Mouse (Mus musculus): Measurements from ENCODE around the gene Matn1. TPM values are rescaled to one million over a fixed set of nuclear protein-coding genes. Genes with fewer than 3 reads are reported as not detected.

The Matn1 gene
- not detected in 2 replicates for total RNA-seq (2015; ENCODE audit: low replicate concordance)
- total RNA-seq (2017; ENCODE audit: low replicate concordance), result not detected in 2 replicates

GRCm38 (mm10) chr4:130944112-130944511, at the start of gene Matn1:
Gene Matn1, plus strand, starts transcription at chr4:130944385.
- ATAC-seq (replicated peaks; ENCODE audit: low FRiP score, poor library complexity, severe bottlenecking), result no peak

- no peak for ATAC-seq (replicated peaks; ENCODE audit: low FRiP score, poor library complexity, severe bottlenecking)
Measured at GRCm38 (mm10) chr4:130895701-130896100, 48.5 kb upstream of the Matn1 start.

GRCm38 (mm10) chr4:130896372-130896771, 47.8 kb upstream of the Matn1 start:
- no peak for ATAC-seq (replicated peaks; ENCODE audit: low FRiP score, poor library complexity, severe bottlenecking)

GRCm38 (mm10) chr4:130899383-130899781, 44.8 kb upstream of the Matn1 start:
- no peak for ATAC-seq (replicated peaks; ENCODE audit: low FRiP score, poor library complexity, severe bottlenecking)

- no peak for ATAC-seq (replicated peaks; ENCODE audit: low FRiP score, poor library complexity, severe bottlenecking)
Measured at GRCm38 (mm10) chr4:130899782-130900427, 44.3 kb upstream of the Matn1 start.

GRCm38 (mm10) chr4:130900746-130901145, 43.4 kb upstream of the Matn1 start:
- no peak for ATAC-seq (replicated peaks; ENCODE audit: low FRiP score, poor library complexity, severe bottlenecking)

DNA sequence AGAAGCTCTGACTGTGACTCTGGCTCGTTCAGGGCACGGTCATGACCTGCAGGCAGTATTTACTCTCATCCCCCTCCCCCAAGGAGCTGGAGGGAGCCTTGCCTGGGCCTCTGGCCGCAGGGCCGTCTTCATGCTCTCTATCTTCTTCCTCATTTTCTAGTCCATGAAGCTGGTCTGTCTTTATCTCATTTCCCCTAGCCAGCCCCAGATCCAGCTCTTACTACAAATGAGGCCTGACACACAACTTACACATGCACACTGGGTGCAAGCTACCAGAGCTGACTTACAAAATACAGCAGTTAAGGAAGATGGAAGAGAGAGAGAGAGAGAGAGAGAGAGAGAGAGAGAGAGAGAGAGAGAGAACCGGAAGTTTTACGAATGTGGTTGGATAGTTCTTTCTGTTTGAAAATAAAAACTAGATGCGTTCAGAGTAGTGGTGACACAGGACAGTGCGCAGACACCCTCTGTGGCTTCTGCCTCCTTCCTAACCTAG, 41.9 kb upstream of the Matn1 start:
- no peak for ATAC-seq (replicated peaks; ENCODE audit: low FRiP score, poor library complexity, severe bottlenecking)

DNA sequence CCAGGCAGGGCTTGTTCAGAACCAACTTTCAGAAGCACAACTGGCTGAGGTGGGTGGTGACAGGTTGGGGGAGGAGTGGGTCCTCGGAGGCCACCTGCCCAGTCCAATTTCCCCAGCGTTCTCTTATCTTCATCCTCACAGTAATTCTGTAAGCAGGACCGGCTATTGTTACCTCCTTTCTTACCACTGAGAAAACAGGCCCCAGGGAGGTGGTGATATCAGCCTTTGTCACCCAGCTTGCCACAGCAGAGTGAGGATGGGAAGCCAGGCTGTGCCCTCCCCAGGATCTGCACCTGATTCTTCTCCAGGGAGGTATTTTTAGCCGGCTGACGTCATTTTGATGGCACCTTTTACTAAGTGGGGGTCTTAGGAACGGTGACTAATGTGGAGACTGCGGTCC, 39.2 kb upstream of the Matn1 start:
- ATAC-seq (replicated peaks; ENCODE audit: low FRiP score, poor library complexity, severe bottlenecking), result no peak

DNA sequence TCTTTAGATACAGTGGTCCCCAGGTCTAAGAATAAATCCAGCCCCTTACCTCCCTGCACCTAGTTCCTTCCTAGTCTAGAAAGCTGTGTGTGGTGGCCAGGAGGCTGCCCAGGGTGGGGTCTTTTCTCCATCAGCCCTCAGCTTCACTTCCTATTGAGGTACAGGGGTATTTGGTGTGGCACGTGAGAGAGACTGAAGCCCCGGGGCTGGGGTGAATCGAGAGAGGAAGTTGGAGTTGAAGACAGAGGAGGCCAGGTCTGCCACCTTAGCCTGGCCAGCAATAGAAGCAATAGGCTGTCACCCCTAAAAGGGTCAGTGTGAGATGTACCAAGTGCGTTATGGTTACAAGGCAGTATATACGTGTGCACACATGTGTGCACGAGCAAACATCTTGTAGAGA, 38.3 kb upstream of the Matn1 start:
- no peak for ATAC-seq (replicated peaks; ENCODE audit: low FRiP score, poor library complexity, severe bottlenecking)

DNA sequence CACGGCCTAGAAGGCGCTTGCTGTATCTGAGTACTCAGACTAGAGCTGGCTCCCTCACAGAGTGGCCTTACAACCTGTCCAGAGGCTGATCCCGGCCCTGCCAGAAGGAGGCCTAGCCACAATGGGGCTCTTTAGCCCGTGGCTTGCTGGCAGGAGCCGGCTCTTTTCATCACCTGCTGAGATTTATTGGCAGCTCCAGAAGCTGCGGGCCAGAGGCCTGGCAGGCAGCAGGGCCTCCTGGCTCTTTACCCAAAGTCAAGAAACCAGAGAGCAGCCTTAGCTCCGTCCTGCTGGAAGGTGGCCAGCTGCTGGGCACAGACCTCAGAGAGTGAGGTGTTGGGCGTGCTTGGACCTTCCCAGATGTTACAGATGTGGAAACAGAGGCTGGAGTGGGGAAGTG, 37.9 kb upstream of the Matn1 start:
- no peak for ATAC-seq (replicated peaks; ENCODE audit: low FRiP score, poor library complexity, severe bottlenecking)

DNA sequence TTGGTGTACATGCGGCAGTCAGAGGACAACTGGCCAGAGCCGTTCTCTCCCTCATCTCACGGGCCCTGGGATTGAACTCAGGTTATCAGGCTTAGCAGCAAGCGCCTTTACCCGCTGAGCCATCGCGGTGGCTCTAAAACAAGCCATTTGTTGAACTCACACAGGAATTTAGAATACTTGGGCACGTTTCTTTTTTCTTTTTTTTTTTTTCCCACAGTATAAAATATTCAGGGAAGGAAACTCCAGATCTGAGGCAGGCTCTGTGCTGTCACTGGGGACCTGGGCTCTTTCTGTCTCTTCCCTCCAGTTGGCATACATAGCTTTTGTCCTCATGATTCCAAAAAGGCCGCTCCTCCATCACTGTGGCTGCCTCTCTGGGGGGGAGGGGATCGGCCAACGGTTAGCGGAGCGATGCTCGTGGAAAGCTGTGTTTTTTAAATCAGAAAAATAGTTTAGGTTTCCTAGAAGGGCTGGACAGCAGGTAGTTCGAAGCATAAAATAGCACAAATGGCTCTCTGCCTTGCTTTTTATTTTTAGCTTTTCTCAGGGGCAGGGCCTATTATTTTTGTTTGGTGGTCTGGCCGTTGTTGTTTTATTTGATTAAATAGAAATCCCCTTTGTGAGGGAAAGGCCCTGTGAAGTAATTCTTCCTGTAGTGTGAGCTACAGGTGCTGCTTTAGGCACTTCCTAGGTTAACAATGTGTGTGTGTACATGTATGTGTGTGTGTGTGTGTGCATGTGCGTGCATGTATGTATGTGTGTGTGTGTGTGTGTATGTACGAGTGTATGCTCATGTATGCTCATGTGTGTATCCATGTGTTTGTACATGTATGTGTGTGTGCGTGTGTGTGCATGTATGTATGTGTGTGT, 36.8 kb upstream of the Matn1 start:
- ATAC-seq (replicated peaks; ENCODE audit: low FRiP score, poor library complexity, severe bottlenecking), result no peak

DNA sequence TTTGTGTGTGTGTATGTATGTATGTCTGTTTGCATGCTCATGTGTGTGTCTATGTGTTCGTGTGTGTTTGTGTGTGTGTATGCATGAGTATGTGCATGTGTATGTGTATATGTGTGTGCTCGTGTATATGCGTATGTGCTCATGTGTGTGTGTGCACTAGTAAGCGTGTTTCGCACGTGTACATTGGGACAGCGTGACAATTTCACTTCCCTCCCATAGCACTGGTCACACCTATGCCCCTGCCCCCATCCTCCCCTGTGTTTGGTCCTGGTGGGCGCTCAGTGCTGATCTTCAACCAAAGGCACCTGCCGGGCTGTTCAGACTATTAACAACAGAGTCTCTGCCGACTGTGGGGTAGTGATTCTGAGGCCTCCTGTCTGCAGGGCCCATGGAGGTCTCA, 36.1 kb upstream of the Matn1 start:
- no peak for ATAC-seq (replicated peaks; ENCODE audit: low FRiP score, poor library complexity, severe bottlenecking)

DNA sequence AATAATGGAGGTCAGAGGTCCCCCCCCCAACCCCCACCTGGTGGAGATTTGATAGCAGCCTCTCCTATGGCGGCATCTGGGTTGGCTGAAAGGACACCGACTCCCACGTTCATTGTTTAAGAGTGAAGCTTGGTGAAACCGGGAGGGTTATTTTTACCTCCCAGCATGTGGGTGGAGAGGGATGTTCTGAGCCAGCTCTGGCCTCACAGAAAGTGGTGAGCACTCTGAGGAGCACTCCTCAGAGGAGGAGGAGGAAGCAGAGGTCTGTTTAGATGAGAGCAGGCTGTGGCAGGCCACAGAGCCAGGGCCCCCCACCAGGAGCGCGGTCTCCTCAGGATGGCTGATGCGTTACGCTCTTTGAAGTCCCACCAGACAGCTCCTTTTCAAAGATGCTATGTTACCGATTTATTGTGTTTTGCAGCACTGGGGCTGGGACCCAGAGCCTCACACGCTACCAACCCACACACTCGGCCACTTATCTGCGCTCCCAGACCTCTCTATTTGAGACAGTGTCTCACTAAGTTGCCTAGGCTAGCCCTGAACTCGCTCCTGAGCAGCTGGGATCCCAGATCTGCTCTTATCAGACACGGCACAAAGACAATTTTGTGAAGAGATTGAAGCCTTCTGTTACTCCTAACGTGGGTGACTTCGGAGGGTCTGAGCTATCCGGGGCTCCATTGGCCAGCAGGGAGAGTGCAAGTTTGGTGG, 34.9 kb upstream of the Matn1 start:
- no peak for ATAC-seq (replicated peaks; ENCODE audit: low FRiP score, poor library complexity, severe bottlenecking)

- no peak for ATAC-seq (replicated peaks; ENCODE audit: low FRiP score, poor library complexity, severe bottlenecking)
Measured at GRCm38 (mm10) chr4:130910666-130911065, 33.5 kb upstream of the Matn1 start.

DNA sequence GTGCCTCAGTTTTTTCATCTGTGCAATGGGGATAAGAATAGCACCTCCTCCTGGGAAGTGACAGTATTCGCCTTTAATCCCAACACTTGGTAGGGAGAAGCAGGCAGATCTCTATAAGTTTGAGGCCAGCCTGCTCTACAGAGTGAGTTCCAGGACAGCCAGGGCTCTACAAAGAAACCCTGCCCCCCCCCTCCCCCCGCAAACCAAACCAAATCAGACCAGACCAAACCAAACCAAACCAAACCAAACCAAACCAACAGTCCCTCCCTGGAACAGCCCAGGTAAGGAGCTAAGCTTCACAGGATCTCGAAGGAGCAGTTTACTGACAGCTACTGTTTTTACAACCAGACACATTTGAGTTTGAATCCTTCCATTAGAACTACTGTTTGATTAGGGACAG, 31.6 kb upstream of the Matn1 start:
- ATAC-seq (replicated peaks; ENCODE audit: low FRiP score, poor library complexity, severe bottlenecking), result no peak

DNA sequence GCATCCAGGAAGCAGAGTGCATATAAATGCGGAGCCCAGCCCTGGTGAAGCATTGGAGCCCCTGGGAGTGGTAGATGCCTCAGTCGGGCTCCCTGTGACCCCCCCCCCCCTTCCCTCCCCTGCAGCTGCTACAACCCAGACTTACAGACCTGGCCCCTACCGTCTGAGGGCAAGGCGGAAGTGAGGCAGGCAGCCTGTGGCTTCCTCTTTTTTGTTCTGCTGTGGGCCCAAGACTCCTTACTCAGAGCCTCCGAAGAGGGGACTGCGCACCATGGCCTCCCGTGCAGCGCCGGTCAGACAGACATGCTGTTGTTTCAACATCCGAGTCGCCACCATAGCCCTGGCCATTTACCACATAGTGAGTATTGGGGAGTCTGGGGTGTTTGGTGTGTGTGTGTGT, 31.1 kb upstream of the Matn1 start, which contains the start of gene Laptm5:
Gene Laptm5, plus strand, starts transcription at position 49 of the 400 bp plus-strand sequence.
- ATAC-seq (replicated peaks; ENCODE audit: low FRiP score, poor library complexity, severe bottlenecking), result no peak

- no peak for ATAC-seq (replicated peaks; ENCODE audit: low FRiP score, poor library complexity, severe bottlenecking)
Measured at GRCm38 (mm10) chr4:130913511-130913910, 30.7 kb upstream of the Matn1 start.

DNA sequence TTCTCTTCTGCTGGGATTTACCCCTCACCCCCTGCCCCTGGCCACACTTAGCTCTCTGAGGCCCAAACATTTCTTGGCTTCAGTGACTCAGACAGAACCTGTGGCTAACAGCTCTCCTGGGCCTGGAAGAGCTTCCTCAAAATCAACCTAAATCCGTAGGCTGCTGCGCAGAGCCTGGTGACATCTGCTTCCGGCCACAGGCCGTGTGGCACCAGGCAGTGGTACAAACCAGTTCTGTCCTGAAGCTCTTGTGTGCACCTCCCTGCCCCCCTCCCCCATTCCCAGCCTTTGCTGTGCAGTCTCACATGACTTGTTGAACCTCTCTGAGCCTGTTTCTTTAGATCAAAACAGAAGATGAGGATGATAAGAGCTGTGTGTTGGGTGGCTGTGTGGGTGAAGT, 30.2 kb upstream of the Matn1 start:
- ATAC-seq (replicated peaks; ENCODE audit: low FRiP score, poor library complexity, severe bottlenecking), result no peak

DNA sequence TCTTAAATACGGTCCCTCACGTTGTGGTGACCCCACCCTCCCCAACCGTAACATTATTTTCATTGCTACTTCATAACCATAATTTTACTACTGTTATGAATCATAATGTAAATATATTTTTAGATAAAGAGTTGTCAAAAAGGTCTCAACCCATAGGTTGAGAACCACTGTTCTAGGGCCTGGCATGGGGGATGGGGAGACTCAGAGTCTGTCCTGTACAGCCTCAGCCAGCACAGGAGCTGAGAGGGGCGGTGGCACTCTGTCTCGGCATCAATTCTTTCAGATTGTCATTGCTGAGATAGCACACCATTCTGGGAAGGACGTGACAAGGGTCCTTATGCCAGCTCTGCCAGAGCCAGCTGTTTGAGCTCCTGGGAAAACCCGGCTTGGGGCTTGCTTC, 29.7 kb upstream of the Matn1 start:
- no peak for ATAC-seq (replicated peaks; ENCODE audit: low FRiP score, poor library complexity, severe bottlenecking)

DNA sequence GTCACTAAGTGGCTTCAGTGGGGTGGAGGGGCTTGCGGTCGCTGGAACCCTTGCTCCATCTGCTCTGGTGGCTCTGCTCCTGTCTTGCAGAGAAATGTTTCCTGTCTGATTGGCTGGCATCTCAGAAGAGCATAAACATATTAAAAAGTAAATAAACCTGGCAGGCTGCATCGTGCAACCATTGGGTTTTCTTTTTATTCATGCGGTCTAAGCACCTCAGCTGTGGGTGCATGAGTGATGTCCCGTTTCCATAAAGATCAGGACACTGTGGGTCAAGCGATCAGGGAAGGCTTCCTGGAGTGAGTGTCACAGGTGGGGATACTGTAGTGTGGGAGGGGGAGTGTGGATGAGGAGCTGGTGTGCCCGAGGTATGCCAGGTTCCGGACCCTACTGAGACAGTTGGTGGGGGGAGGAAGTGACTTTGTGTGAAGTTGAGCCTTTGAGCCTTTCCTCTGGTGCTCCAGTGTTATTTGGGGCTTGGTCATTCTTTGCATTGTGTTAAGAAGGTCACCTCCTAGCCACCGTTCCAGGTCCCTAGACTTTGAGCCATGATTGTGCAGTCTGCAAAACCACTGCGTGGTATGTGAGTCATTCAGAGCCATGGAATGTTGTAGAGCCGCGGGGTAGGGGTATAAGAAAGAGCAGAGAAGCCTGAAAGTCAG, 29.0 kb upstream of the Matn1 start:
- ATAC-seq (replicated peaks; ENCODE audit: low FRiP score, poor library complexity, severe bottlenecking), result no peak
